Mouse (Mus musculus) lung, postnatal 0 days (tissue): Measurements from ENCODE around the gene Ecd. TPM values are rescaled to one million over a fixed set of nuclear protein-coding genes. Genes with fewer than 3 reads are reported as not detected.

Experiments
- ATAC-seq: fragments of 200-750 bp; cut with Nextera tagmentation; 2 replicates; pipeline ENCODE4 v1.8.0; 2017; ENCODE audit warnings: moderate library complexity
- DNase-seq: peaks from one replicate; pipeline ENCODE4 v3.0.0-alpha.2; 2016; ENCODE audit warnings: low spot score
- H3K27ac ChIP-seq: fragments of 300-500 bp; sonication (generic); 2 replicates; pipeline ENCODE4 v1.5.1; 2014; ENCODE audit warnings: antibody characterized with exemption, mild to moderate bottlenecking, low read length, mixed read lengths
- H3K27me3 ChIP-seq: fragments of 300-500 bp; sonication (generic); replicated peaks from 2 replicates; pipeline ENCODE4 v1.6.1; 2014; ENCODE audit warnings: low read length, mixed read lengths; ENCODE audit not compliant: insufficient read depth
- H3K36me3 ChIP-seq: fragments of 300-500 bp; sonication (generic); 2 replicates; pipeline ENCODE4 v1.6.1; 2014; ENCODE audit warnings: low read length, mixed read lengths; ENCODE audit not compliant: insufficient read depth
- H3K4me1 ChIP-seq: fragments of 300-500 bp; sonication (generic); 2 replicates; pipeline ENCODE4 v1.6.1; 2014; ENCODE audit warnings: antibody characterized with exemption, low read depth, low read length, mixed read lengths; ENCODE audit not compliant: insufficient read depth
- H3K4me2 ChIP-seq: fragments of 300-500 bp; sonication (generic); replicated peaks from 2 replicates; pipeline ENCODE4 v1.6.1; 2014; ENCODE audit warnings: low read depth, mild to moderate bottlenecking, low read length, moderate library complexity, mixed read lengths
- H3K4me3 ChIP-seq: fragments of 300-500 bp; sonication (generic); 2 replicates; pipeline ENCODE4 v1.5.1; 2014; ENCODE audit warnings: low read depth, low read length
- H3K9ac ChIP-seq: fragments of 300-500 bp; sonication (generic); replicated peaks from 2 replicates; pipeline ENCODE4 v1.6.1; 2014; ENCODE audit warnings: low read depth, mild to moderate bottlenecking
- H3K9me3 ChIP-seq: fragments of 300-500 bp; sonication (generic); 2 replicates; pipeline ENCODE4 v1.6.1; 2016; ENCODE audit warnings: low read length, mixed read lengths
- CTCF ChIP-seq: IDR thresholded peaks from 2 replicates; pipeline ENCODE4 v1.5.1; 2016; ENCODE audit warnings: antibody characterized with exemption, mild to moderate bottlenecking
- EP300 ChIP-seq: IDR thresholded peaks from 2 replicates; pipeline ENCODE4 v1.6.1; 2016; ENCODE audit warnings: antibody characterized with exemption, mild to moderate bottlenecking, control low read depth
- WGBS: fragments of 180-500 bp; shearing (Covaris S2); extraction: QIAGEN DNeasy Blood & Tissue Kit; methylation state at CpG from one replicate; pipeline ENCODE4 v1.1.7; 2014; 5-methylcytosine and 5-hydroxymethylcytosine counted together
- polyA plus RNA-seq: library from polyadenylated mRNA; unstranded; fragments of >200 nt; fragmentation: Nextera tagmentation; extraction: Ambion mirVana; gene quantifications from 2 replicates; pipeline ENCODE4 v1.2.1, GENCODE M21; 2015

Ecd gene
- polyA plus RNA-seq, 1 experiment from 2014 or later = 19.0 TPM

GRCm38 (mm10) chr14:20388441-20389129 is 40.7 kb upstream of the Ecd start, which contains the start of gene Dnajc9:
Dnajc9 (minus strand) TSS chr14:20388910.
- peak within 1 kb of the TSS; percentile 37; the same call in 1 of the 2 replicates for H3K9ac ChIP-seq
- no peaks in the 10 kb centered on the region for H3K9me3 ChIP-seq
- peak within 1 kb of the TSS; percentile 64 for H3K4me3 ChIP-seq
- H3K4me2 ChIP-seq = peak within 1 kb of the TSS; percentile 85
- ATAC-seq = peak; percentile 63
- 1% methylated on average over 54 of the region's 59 CpGs for WGBS
- H3K27me3 ChIP-seq = no peaks in the 10 kb centered on the region
- H3K4me1 ChIP-seq = peaks cover 10% of the 10 kb centered on the region; the same call in 1 of the 2 replicates
- H3K27ac ChIP-seq = peak within 1 kb of the TSS; percentile 64
- DNase-seq = peak; percentile 97
- TF ChIP-seq CTCF = no peak
- TF ChIP-seq EP300 = 0 out of 2 replicates have a peak, but pooled peaks have one; percentile 28
- H3K36me3 ChIP-seq = no peaks in the 10 kb centered on the region

- DNase-seq (no peak), ATAC-seq (no peak)
- no peaks in the 10 kb centered on the region for H3K9me3 ChIP-seq
- TF ChIP-seq CTCF (no peak), EP300 (no peak)
- H3K9ac ChIP-seq = no peak overlapping the region
- peak overlapping the region; percentile 6; the same call in 1 of the 2 replicates for H3K27ac ChIP-seq
- no peaks in the 10 kb centered on the region for H3K27me3 ChIP-seq
- no peak overlapping the region for H3K4me2 ChIP-seq
- no peaks in the 10 kb centered on the region for H3K4me1 ChIP-seq
- no peak overlapping the region for H3K4me3 ChIP-seq
- 82% methylated on average over 9 of the region's 9 CpGs for WGBS
- H3K36me3 ChIP-seq = peaks cover 13% of the 10 kb centered on the region; the same call in 1 of the 2 replicates
These were observed 32.0 kb upstream of the Ecd start for GRCm38 (mm10) chr14:20379753-20380430.

- DNase-seq (peak; percentile 89), ATAC-seq (peak; percentile 91)
- TF ChIP-seq CTCF (no peak), EP300 (peak; percentile 47; the same call in 1 of the 2 replicates)
- H3K27me3 ChIP-seq = no peaks in the 10 kb centered on the region
- WGBS = 55% methylated on average over 5 of the region's 5 CpGs
- H3K27ac ChIP-seq = peak overlapping the region; percentile 76
- H3K4me1 ChIP-seq = no peaks in the 10 kb centered on the region
- no peak overlapping the region for H3K4me2 ChIP-seq
- H3K36me3 ChIP-seq = peaks cover 15% of the 10 kb centered on the region; the same call in 1 of the 2 replicates
- no peak overlapping the region for H3K9ac ChIP-seq
- no peak overlapping the region for H3K4me3 ChIP-seq
- no peaks in the 10 kb centered on the region for H3K9me3 ChIP-seq
These were observed 31.2 kb upstream of the Ecd start for GRCm38 (mm10) chr14:20379087-20379640.

GRCm38 (mm10) chr14:20378313-20379061 is 30.6 kb upstream of the Ecd start:
- Histone ChIP-seq H3K9ac (no peak overlapping the region), H3K36me3 (peaks cover 20% of the 10 kb centered on the region; the same call in 1 of the 2 replicates), H3K9me3 (no peaks in the 10 kb centered on the region), H3K27ac (peak overlapping the region; percentile 76), H3K4me2 (peak overlapping the region; percentile 27; the same call in 1 of the 2 replicates), H3K27me3 (no peaks in the 10 kb centered on the region), H3K4me1 (no peaks in the 10 kb centered on the region), H3K4me3 (no peak overlapping the region)
- DNase-seq (peak; percentile 79), ATAC-seq (peak; percentile 70)
- 27% methylated on average over 13 of the region's 13 CpGs for WGBS
- TF ChIP-seq EP300 (no peak), CTCF (peak; percentile 75)

GRCm38 (mm10) chr14:20377112-20377521 is 29.2 kb upstream of the Ecd start:
- ATAC-seq (no peak), DNase-seq (peak; percentile 28)
- WGBS = 52% methylated on average over 4 of the region's 4 CpGs
- Histone ChIP-seq H3K9ac (no peak overlapping the region), H3K27ac (no peak overlapping the region), H3K9me3 (no peaks in the 10 kb centered on the region), H3K36me3 (peaks cover 20% of the 10 kb centered on the region; the same call in 1 of the 2 replicates), H3K27me3 (no peaks in the 10 kb centered on the region), H3K4me3 (no peak overlapping the region), H3K4me1 (no peaks in the 10 kb centered on the region), H3K4me2 (no peak overlapping the region)
- TF ChIP-seq EP300 = no peak
- no peak for TF ChIP-seq CTCF
